9 mouse cellular contexts compared by ENCODE assay signal in the genomic region with DNA sequence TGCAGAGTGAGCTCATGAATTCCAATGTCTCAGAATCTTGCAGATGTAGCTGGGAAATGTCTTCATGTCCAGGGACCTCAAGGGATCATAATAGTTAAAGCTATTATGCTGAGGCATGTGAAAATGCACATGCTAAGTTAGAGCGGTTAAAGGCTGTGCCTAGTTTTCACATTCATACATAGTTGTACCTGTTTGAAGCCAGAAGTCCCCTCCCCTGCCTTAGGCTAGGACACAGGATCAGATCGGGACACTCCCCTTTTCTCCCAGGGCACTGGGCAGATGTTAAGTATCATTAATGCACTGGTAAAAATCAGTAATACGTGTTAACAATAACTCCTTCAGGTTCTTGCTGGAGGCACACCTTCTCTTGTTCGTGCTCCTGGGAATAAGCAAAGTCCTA. TPM values are rescaled to one million over a fixed set of nuclear protein-coding genes. Genes with fewer than 3 reads are reported as not detected.
DNase-seq lines count a peak whose midpoint lies in the region; ATAC-seq lines count a peak whose summit lies in the region.
"Had no signal": no experiment of that assay in that cellular context is flagged by ENCODE, and none has a peak within 500 bp of the region (broad histone marks: within the 10 kb centered on the region; RNA-seq: fewer than 3 reads in every experiment).

No protein-coding gene starts in this region.

- peak overlapping the region; percentile 51 for H3K4me3 ChIP-seq in heart, embryonic 13.5 days
- peak overlapping the region; percentile 29 for H3K4me3 ChIP-seq in hindbrain, embryonic 11.5 days (ENCODE audit: low read depth, low read length)
- H3K4me3 ChIP-seq in midbrain, embryonic 10.5 days = peak overlapping the region; percentile 59

- peak overlapping the region; percentile 68 for H3K4me2 ChIP-seq in heart, embryonic 13.5 days
- H3K4me2 ChIP-seq in hindbrain, embryonic 11.5 days (replicated peaks; ENCODE audit: low read depth, low read length) = peak overlapping the region; percentile 45

- peaks cover 22% of the 10 kb centered on the region for H3K27me3 ChIP-seq in heart, embryonic 13.5 days (replicated peaks)
- H3K27me3 ChIP-seq in hindbrain, embryonic 11.5 days (ENCODE audit: control insufficient read depth, insufficient read depth, low read length) = no peaks in the 10 kb centered on the region
- 0 out of 2 replicates have a peak, but pooled peaks cover 8% of the 10 kb centered on the region for H3K27me3 ChIP-seq in midbrain, embryonic 10.5 days (ENCODE audit: low read depth, poor library complexity, severe bottlenecking)

- H3K9me3 ChIP-seq in heart, embryonic 13.5 days = no peaks in the 10 kb centered on the region
- H3K9me3 ChIP-seq in hindbrain, embryonic 11.5 days (ENCODE audit: control insufficient read depth, low read length) = no peaks in the 10 kb centered on the region
- no peaks in the 10 kb centered on the region for H3K9me3 ChIP-seq in midbrain, embryonic 10.5 days (replicated peaks)
- H3K9me3 ChIP-seq: megakaryocyte, embryonic 14.5 days had no signal

- H3K36me3 ChIP-seq in heart, embryonic 13.5 days = no peaks in the 10 kb centered on the region
- H3K36me3 ChIP-seq in hindbrain, embryonic 11.5 days (ENCODE audit: control insufficient read depth, insufficient read depth, low read length) = no peaks in the 10 kb centered on the region
- H3K36me3 ChIP-seq in midbrain, embryonic 10.5 days = no peaks in the 10 kb centered on the region

- intact Hi-C loops in heart, postnatal 25 days (cut with DNase I) = loop anchor here (2.0 to 5.0 kb wide), 3 partner anchors 51 to 178 kb away; a partner anchor contains a TSS

- H3K4me1 ChIP-seq in heart, embryonic 13.5 days = peaks cover 12% of the 10 kb centered on the region
- no peaks in the 10 kb centered on the region for H3K4me1 ChIP-seq in hindbrain, embryonic 11.5 days (replicated peaks; ENCODE audit: control insufficient read depth, insufficient read depth, low read length)
- H3K4me1 ChIP-seq in midbrain, embryonic 10.5 days = peaks cover 14% of the 10 kb centered on the region

- ATAC-seq in heart, embryonic 13.5 days (ENCODE audit: extremely low read depth, insufficient number of reproducible peaks, low FRiP score, low TSS enrichment) = no peak
- peak; percentile 59 for ATAC-seq in hindbrain, embryonic 11.5 days (ENCODE audit: low FRiP score)
- ATAC-seq in frontal cortex, adult (ENCODE audit: low TSS enrichment) = no peak; the same call in 1 of the 2 replicates

- no peak overlapping the region for H3K27ac ChIP-seq in heart, embryonic 13.5 days (replicated peaks)
- H3K27ac ChIP-seq in hindbrain, embryonic 11.5 days (ENCODE audit: low read depth, low read length) = no peak overlapping the region
- H3K27ac ChIP-seq in midbrain, embryonic 10.5 days (replicated peaks) = peak overlapping the region; percentile 71

- H3K9ac ChIP-seq in heart, embryonic 13.5 days = peak overlapping the region; percentile 75
- H3K9ac ChIP-seq in hindbrain, embryonic 11.5 days (ENCODE audit: low read depth, low read length) = peak overlapping the region; percentile 34

- 64% methylated on average over 4 of the region's 4 CpGs for WGBS in heart, embryonic 13.5 days
- WGBS in hindbrain, embryonic 11.5 days = 75% methylated on average over 4 of the region's 4 CpGs
- WGBS in midbrain, embryonic 10.5 days = 76% methylated on average over 4 of the region's 4 CpGs

- no peak for DNase-seq in heart, postnatal 25 days (ENCODE audit: low spot score)
- DNase-seq in ZHBTc4 (ENCODE audit: low read depth, low spot score) = peak; percentile 29
- no peak for DNase-seq in hindbrain, embryonic 11.5 days (ENCODE audit: low spot score)
- no peak for DNase-seq in midbrain, embryonic 10.5 days (ENCODE audit: low spot score)
- DNase-seq in ovary, postnatal 10 days (ENCODE audit: low spot score) = no peak
- no peak for DNase-seq in gastrocnemius, postnatal 4 days (ENCODE audit: low spot score in 2 of 2)

RNA-seq across cellular contexts. Expression of a gene that starts 51.6 kb away (rescaled TPM):
- polyA plus RNA-seq in heart, embryonic 13.5 days (2015; fragmentation: Nextera tagmentation; extraction: Ambion mirVana) = 11.8 and 12.3 TPM in 2 replicates
- total RNA-seq in heart, postnatal 25 days (2021) = 1 to 10 TPM; 1.8 to 2.9 TPM
- polyA plus RNA-seq in hindbrain, embryonic 11.5 days (2014; fragmentation: Nextera tagmentation; extraction: Ambion mirVana) = 10.9 and 13.5 TPM in 2 replicates
- 10.2 and 12.5 TPM in 2 replicates for polyA plus RNA-seq in midbrain, embryonic 10.5 days (2016; fragmentation: Nextera tagmentation; extraction: Ambion mirVana)
- 1 to 10 TPM; 2.1 to 2.6 TPM for total RNA-seq in gastrocnemius, postnatal 4 days (2021)
